Mouse (Mus musculus) cerebellum, adult (tissue): Measurements from ENCODE around the gene Podxl.

Experiments used
- ATAC-seq: cut with Nextera tagmentation; 2 replicates; pipeline ENCODE4 v1.9.2; 2017; ENCODE audit warnings: mild to moderate bottlenecking, moderate library complexity, mixed read lengths; ENCODE audit not compliant: insufficient number of reproducible peaks, low FRiP score, low TSS enrichment

Gene Podxl

GRCm38 (mm10) chr6:31563235-31564181 lies at the start of gene Podxl:
TSS of gene Podxl (minus strand) at chr6:31563981.
- no peak for ATAC-seq

GRCm38 (mm10) chr6:31612560-31613270 lies 48.9 kb upstream of the Podxl start:
- ATAC-seq: no peak

DNA sequence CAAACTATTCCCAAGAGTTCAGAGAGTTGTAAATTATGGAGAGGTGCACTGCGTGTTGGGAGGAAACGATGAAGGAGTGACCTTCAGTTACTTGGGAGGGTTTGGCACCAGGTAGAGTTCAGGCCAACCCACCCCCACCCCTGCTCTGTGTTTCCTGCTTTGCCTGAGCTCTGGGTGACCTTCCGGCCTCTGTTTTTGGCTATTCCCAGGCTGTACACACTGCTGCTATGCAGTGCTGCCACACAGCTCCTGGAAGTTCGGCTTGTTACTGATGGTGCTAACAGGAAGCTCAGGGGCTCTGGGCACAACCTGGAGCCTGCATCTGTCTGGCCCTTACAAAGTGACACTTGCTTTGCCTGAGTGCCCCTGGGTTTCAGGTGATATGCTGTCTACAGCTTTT lies 42.6 kb upstream of the Podxl start:
- ATAC-seq: no peak

GRCm38 (mm10) chr6:31604629-31605265 lies 41.0 kb upstream of the Podxl start:
- no peak for ATAC-seq

DNA sequence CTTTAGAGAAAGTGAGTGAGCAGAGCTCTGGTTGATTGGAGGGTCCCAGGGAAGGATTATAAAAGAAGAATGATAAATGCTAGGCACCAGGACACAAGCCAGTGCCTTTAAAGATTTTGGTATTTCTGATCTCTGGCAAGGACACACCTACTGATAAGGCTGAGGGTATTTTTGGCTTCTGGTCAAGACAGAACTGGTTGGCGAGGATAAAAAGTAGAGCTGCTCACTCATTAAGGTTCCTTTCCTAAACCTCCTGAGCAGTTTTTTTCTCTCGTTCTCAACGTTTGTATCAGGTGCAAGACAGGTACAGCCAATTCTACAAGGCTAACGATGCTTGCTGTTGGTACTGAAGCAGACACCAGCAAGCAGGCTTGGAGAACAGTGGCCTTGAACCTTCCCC lies 38.7 kb upstream of the Podxl start:
- ATAC-seq: no peak

DNA sequence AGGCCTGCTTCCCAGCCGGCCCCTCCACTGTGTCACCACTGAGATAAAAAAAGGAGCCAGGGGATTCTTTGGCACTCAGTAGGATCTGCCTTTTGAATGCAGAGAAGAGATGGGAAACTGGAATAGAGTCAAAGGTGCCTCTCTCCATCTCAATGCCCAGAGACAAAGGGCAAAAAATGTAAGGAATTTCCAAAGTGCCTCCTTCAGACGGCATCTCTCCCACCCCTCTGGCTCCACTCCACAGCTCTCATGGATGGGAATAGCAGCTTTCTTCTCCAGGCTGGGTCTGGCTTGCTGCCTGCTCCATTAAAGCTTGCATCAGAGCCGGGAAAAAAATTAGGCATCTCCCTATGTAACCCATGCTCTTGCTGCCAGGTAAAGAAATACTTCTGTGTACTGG lies 37.4 kb upstream of the Podxl start:
- no peak for ATAC-seq

GRCm38 (mm10) chr6:31599863-31600262 lies 36.1 kb upstream of the Podxl start:
- no peak for ATAC-seq

GRCm38 (mm10) chr6:31598349-31598911 lies 34.6 kb upstream of the Podxl start:
- no peak for ATAC-seq

- no peak for ATAC-seq
Observed at GRCm38 (mm10) chr6:31597136-31597460, 33.3 kb upstream of the Podxl start.

DNA sequence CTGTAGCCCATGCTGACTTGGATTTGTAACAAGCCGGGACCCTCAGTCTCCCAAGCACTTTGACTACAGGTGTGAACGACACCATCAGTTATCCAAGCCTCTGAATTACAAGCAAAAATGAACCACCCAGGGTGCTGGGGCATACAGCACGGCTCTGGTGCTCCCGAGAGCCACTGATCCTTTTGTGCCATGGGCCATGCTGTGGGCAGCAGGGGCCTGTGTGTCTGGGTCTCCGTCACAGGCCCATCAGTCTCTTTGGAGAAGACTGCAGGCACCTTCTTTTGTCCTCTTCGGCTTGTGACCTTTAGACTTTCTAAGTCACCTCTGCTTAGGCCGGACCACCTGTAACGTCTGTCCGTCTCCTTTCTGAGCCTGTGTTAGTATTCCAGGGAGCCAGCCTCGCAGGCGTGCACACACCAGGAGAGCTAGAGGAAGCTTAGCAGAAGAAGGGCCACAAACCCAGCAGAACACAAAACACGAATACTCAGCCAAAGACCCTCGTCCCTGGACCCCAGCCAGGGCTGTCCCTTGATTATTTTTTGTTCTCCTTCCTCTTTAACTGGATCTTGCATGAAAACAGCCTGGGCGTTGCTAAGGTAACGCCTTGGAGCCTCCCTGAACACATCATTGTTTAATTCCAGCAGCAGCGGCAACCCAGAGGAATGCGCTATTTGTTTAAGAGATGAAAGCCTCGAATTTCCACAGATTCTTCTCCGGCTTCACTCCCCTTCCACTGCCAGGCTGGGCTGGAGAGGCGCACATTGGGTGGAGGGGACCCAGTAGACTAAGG lies 32.8 kb upstream of the Podxl start:
- no peak for ATAC-seq

GRCm38 (mm10) chr6:31592579-31593238 lies 28.9 kb upstream of the Podxl start:
- no peak for ATAC-seq

- ATAC-seq: no peak
Observed at GRCm38 (mm10) chr6:31592128-31592527, 28.3 kb upstream of the Podxl start.

DNA sequence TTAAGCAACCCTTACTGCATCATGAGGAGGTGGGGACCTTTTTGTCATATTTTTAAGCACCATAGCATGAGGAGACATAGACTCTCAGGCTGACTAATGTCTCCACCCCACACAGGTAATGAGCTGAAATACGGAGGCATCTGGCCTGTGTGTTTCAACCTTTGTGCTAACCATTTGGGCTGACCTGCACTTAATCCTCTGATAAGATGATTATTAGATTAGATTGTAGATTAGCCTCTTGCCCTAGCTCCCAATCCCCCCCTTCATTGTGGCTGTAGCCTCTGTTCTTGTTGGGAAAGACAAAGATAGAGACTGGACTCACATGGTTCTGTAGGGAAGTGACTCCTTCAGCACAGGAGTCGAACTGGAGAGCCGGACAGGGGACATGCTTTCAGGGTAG lies 27.9 kb upstream of the Podxl start:
- no peak for ATAC-seq

GRCm38 (mm10) chr6:31590754-31591153 lies 27.0 kb upstream of the Podxl start:
- no peak for ATAC-seq

GRCm38 (mm10) chr6:31589268-31589667 lies 25.5 kb upstream of the Podxl start:
- no peak for ATAC-seq

DNA sequence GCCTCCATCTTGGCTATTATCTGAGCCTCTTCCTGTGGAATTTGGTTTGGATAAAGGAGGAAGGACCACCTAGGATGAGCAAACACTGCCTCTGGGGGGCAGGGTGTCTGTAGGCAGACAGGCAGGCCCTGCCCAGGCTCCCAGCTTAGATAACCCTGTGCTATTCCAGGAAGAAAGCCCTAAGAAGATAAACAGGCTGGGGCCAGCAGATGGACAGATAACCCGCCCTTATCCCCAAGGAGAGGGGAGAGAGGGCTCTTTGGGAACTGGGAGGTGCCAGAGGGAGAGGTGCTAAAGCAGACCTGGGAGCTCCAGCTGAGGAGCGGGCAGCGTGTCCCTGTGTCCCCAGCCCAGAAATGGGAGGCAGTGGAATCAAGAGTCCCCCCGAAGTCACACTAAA lies 23.9 kb upstream of the Podxl start:
- ATAC-seq: no peak

DNA sequence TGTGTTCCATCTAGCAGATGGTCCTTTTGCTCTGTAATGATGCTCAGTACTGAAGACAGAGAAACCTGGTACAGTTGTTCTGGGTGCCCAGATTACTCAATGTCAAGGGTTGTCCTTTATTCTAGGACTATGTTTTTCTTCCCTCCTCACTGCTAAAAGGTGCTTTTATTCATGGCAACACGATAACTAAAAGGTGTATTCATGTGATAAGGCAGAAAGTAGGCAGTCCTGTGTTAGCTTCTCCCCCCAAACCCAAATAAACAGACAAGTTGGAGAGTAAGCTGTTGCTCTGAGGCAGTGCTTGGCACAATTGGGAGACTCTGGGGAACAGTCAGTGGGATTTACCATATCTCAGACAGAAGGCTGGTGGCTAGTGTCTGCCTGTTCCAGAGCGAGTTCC lies 22.3 kb upstream of the Podxl start:
- no peak for ATAC-seq

GRCm38 (mm10) chr6:31576151-31576550 lies 12.4 kb upstream of the Podxl start:
- ATAC-seq: no peak

- ATAC-seq: no peak
Observed at GRCm38 (mm10) chr6:31575063-31575462, 11.3 kb upstream of the Podxl start.

DNA sequence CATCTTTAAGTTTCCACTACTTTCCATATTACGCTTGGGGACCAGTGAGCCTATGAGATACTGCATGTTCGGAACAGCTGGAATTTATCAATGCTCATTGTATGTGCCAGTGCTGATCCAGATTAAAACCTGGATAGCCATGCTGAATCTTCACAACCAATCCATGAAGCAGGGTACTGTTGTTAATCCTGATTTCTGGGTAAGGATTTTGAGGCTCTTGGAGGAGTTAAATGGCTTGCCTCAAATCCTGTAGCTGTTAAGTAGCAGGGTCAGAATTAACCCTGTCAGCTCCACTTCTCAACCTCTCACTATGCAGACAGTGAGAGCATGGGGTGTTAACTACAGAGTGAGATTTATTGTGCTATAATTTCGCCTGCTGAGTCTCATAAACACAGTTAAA lies 7.7 kb upstream of the Podxl start:
- ATAC-seq: no peak
